Mouse (Mus musculus) heart, postnatal 0 days (tissue): Measurements from ENCODE around the gene Crygb.

ENCODE experiments used
- CTCF ChIP-seq: IDR thresholded peaks from 2 replicates; pipeline ENCODE4 v1.5.1; 2016; ENCODE audit warnings: antibody characterized with exemption, control low read depth, low read depth
- EP300 ChIP-seq: IDR thresholded peaks from 2 replicates; pipeline ENCODE4 v1.6.1; 2016; ENCODE audit warnings: antibody characterized with exemption, low read depth

DNA sequence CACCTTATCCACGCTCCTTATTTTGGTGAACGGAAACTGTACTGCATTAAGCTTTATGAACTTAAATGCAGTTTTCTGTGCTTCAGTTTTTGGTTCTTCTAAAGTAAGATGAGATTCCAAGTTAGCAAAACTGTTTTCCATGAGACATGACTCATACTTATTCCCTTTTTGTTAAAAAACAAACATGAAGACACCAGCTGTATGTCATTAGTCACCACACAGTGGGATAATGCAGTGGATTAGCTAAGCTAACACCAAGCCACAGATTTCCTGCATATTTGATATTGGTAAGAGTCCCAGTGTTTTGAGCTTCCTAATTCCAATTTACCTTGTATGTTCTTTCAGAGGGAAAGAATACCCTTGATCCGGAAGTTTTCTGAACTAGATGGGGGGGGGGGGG, 9.5 kb upstream of the Crygb start:
- TF ChIP-seq EP300: no peak
- no peak for TF ChIP-seq CTCF
